Mouse (Mus musculus): Measurements from ENCODE around the gene Timp3.

- no peak for TF ChIP-seq CTCF (IDR thresholded peaks at IDR 0.05)
- no peak for TF ChIP-seq EP300 (IDR thresholded peaks at IDR 0.05)
These were observed 43.8 kb downstream of the Timp3 start for GRCm38 (mm10) chr10:86343931-86344330.
